Mouse (Mus musculus) cerebellum, adult 2 months (tissue): ENCODE results near the gene Sult3a2. TPM values are rescaled to one million over a fixed set of nuclear protein-coding genes. Genes with fewer than 3 reads are reported as not detected.
"Not testable (repeated sequence)": the region's sequence is repeated elsewhere in the genome, so short reads cannot be mapped to it uniquely, and the experiment has no call there.

Experiments
- DNase-seq, 2 experiments: peaks; one replicate each; pipeline ENCODE4 v3.0.0; 2021
- H3K27ac ChIP-seq: fragments of 200-500 bp; 2 replicates; pipeline ENCODE4 v1.5.1; 2012; ENCODE audit warnings: low read length, control low read depth, inconsistent platforms; ENCODE audit not compliant: insufficient read depth
- H3K27me3 ChIP-seq: fragments of 200-500 bp; 2 replicates; pipeline ENCODE4 v1.6.1; 2012; ENCODE audit warnings: inconsistent platforms, mild to moderate bottlenecking, low read length, moderate library complexity; ENCODE audit not compliant: control insufficient read depth, insufficient read depth
- H3K4me1 ChIP-seq: fragments of 200-500 bp; 2 replicates; pipeline ENCODE4 v1.6.1; 2011; ENCODE audit warnings: low read length; ENCODE audit not compliant: control insufficient read depth, insufficient read depth
- H3K4me3 ChIP-seq: fragments of 200-500 bp; replicated peaks from 2 replicates; pipeline ENCODE3; 2011; ENCODE audit warnings: mild to moderate bottlenecking, low read depth, low read length, control low read depth; ENCODE audit not compliant: insufficient read depth
- CTCF ChIP-seq: fragments of 200-500 bp; IDR thresholded peaks from 2 replicates; pipeline ENCODE4 v1.5.1; 2011; ENCODE audit warnings: low read depth, mild to moderate bottlenecking, control low read depth, low read length, moderate library complexity, borderline replicate concordance; ENCODE audit not compliant: insufficient read depth
- POLR2A ChIP-seq: fragments of 200-500 bp; IDR thresholded peaks from 2 replicates; pipeline ENCODE4 v1.6.1; 2011; ENCODE audit warnings: low read length, control low read depth, borderline replicate concordance; ENCODE audit not compliant: insufficient read depth
- WGBS: fragments of 180-500 bp; shearing (Covaris S2); methylation state at CpG from one replicate; pipeline ENCODE4 v1.1.7; 2018; 5-methylcytosine and 5-hydroxymethylcytosine counted together
- polyA plus RNA-seq: library from polyadenylated mRNA; depleted of rRNA; stranded (reverse); fragments of >200 nt; gene quantifications from 2 replicates; pipeline ENCODE4 v1.2.3, GENCODE M21; 2012; rRNA removed

Sult3a2 gene
- polyA plus RNA-seq, result not detected in 2 replicates

GRCm38 (mm10) chr10:33786604-33787003 lies at the start of gene Sult3a2:
Gene Sult3a2, minus strand, starts transcription at chr10:33786704.
- H3K27ac ChIP-seq, result no peak within 1 kb of the TSS

GRCm38 (mm10) chr10:33820892-33821291 lies 34.4 kb upstream of the Sult3a2 start:
- Histone ChIP-seq H3K4me1 (no peaks in the 10 kb centered on the region), H3K27me3 (no peaks in the 10 kb centered on the region), H3K4me3 (no peak overlapping the region), H3K27ac (no peak overlapping the region)
- DNase-seq, result no peak
- TF ChIP-seq POLR2A (no peak), CTCF (no peak)
- 92% methylated on average over 3 of the region's 3 CpGs for WGBS

More at GRCm38 (mm10) chr10:33786604-33787003, at the start of gene Sult3a2:
- no peak within 1 kb of the TSS for H3K4me3 ChIP-seq
- no peaks in the 10 kb centered on the region for H3K27me3 ChIP-seq
- no peak for DNase-seq
- H3K4me1 ChIP-seq, result no peaks in the 10 kb centered on the region
- no peak for TF ChIP-seq CTCF
- TF ChIP-seq POLR2A, result no peak
- 89% methylated on average over 3 of the region's 3 CpGs for WGBS

- no peak overlapping the region for H3K4me3 ChIP-seq
- H3K4me1 ChIP-seq, result no peaks in the 10 kb centered on the region
- no peaks in the 10 kb centered on the region for H3K27me3 ChIP-seq
- no peak for DNase-seq
- 66% methylated on average over 1 of the region's 1 CpGs for WGBS
- no peak overlapping the region for H3K27ac ChIP-seq
- no peak for TF ChIP-seq CTCF
- no peak for TF ChIP-seq POLR2A
Measured at GRCm38 (mm10) chr10:33816923-33817322, 30.4 kb upstream of the Sult3a2 start.

- TF ChIP-seq POLR2A (no peak), CTCF (no peak)
- Histone ChIP-seq H3K4me1 (no peaks in the 10 kb centered on the region), H3K4me3 (no peak overlapping the region), H3K27me3 (no peaks in the 10 kb centered on the region), H3K27ac (no peak overlapping the region)
- DNase-seq, result no peak
Measured at GRCm38 (mm10) chr10:33814266-33814665, 27.8 kb upstream of the Sult3a2 start.

GRCm38 (mm10) chr10:33811807-33812206 lies 25.3 kb upstream of the Sult3a2 start:
- TF ChIP-seq CTCF, result no peak
- no peak for TF ChIP-seq POLR2A
- Histone ChIP-seq H3K27ac (no peak overlapping the region), H3K4me1 (no peaks in the 10 kb centered on the region), H3K27me3 (no peaks in the 10 kb centered on the region), H3K4me3 (no peak overlapping the region)
- 9% methylated on average over 1 of the region's 1 CpGs for WGBS
- DNase-seq, result no peak

- not testable (repeated sequence) for H3K4me3 ChIP-seq, H3K27me3 ChIP-seq, H3K4me1 ChIP-seq, DNase-seq, H3K27ac ChIP-seq
- WGBS, result 76% methylated on average over 6 of the region's 6 CpGs
Measured at GRCm38 (mm10) chr10:33797221-33797949, 10.9 kb upstream of the Sult3a2 start.

- not testable (repeated sequence) for H3K4me1 ChIP-seq, H3K4me3 ChIP-seq, H3K27ac ChIP-seq, DNase-seq, H3K27me3 ChIP-seq
- 81% methylated on average over 4 of the region's 4 CpGs for WGBS
Measured at GRCm38 (mm10) chr10:33796269-33796915, 9.9 kb upstream of the Sult3a2 start.

GRCm38 (mm10) chr10:33792166-33792565 lies 5.7 kb upstream of the Sult3a2 start:
- WGBS, result 87% methylated on average over 3 of the region's 3 CpGs
- not testable (repeated sequence) for H3K4me1 ChIP-seq

GRCm38 (mm10) chr10:33787541-33787940 lies 1.0 kb upstream of the Sult3a2 start:
- Histone ChIP-seq H3K27ac (no peak overlapping the region), H3K4me1 (no peaks in the 10 kb centered on the region), H3K27me3 (no peaks in the 10 kb centered on the region), H3K4me3 (no peak overlapping the region)
- no peak for DNase-seq
- TF ChIP-seq CTCF (no peak), POLR2A (no peak)

More at GRCm38 (mm10) chr10:33792166-33792565, 5.7 kb upstream of the Sult3a2 start:
- H3K27me3 ChIP-seq, H3K4me3 ChIP-seq, DNase-seq, H3K27ac ChIP-seq: not testable (repeated sequence)

GRCm38 (mm10) chr10:33735251-33735650 lies 51.3 kb downstream of the Sult3a2 start:
- H3K4me3 ChIP-seq, H3K27ac ChIP-seq, H3K27me3 ChIP-seq, DNase-seq, H3K4me1 ChIP-seq: not testable (repeated sequence)
- 94% methylated on average over 7 of the region's 7 CpGs for WGBS
